In genomic region chr6:124812848-124813247, GRCm38 (mm10) we compare ENCODE assay signal across 8 mouse cellular contexts. TPM values are rescaled to one million over a fixed set of nuclear protein-coding genes. Genes with fewer than 3 reads are reported as not detected.
DNase-seq lines count a peak whose midpoint lies in the region; ATAC-seq and TF ChIP-seq lines count a peak whose summit lies in the region.

No protein-coding gene starts in this region.

- no peak for TF ChIP-seq CTCF in midbrain, postnatal 0 days (IDR thresholded peaks at IDR 0.05)

- peaks cover 44% of the 10 kb centered on the region for H3K36me3 ChIP-seq in kidney, embryonic 14.5 days (ENCODE audit: control insufficient read depth, insufficient read depth, low read length)
- peaks cover 42% of the 10 kb centered on the region for H3K36me3 ChIP-seq in embryonic facial prominence, embryonic 14.5 days (ENCODE audit: control insufficient read depth, insufficient read depth, low read length)
- H3K36me3 ChIP-seq in intestine, embryonic 15.5 days: peaks cover 26% of the 10 kb centered on the region
- H3K36me3 ChIP-seq in midbrain, postnatal 0 days (ENCODE audit: insufficient read depth, low read length): peaks cover 34% of the 10 kb centered on the region

- H3K9me3 ChIP-seq in kidney, embryonic 14.5 days (ENCODE audit: control insufficient read depth, low read length): no peaks in the 10 kb centered on the region
- no peaks in the 10 kb centered on the region for H3K9me3 ChIP-seq in embryonic facial prominence, embryonic 14.5 days (ENCODE audit: control insufficient read depth, low read length)
- no peaks in the 10 kb centered on the region for H3K9me3 ChIP-seq in intestine, embryonic 15.5 days
- no peaks in the 10 kb centered on the region for H3K9me3 ChIP-seq in midbrain, postnatal 0 days (ENCODE audit: low read length)

- peak overlapping the region; percentile 57 for H3K4me2 ChIP-seq in kidney, embryonic 14.5 days (replicated peaks; ENCODE audit: low read depth, low read length)
- peak overlapping the region; percentile 88 for H3K4me2 ChIP-seq in embryonic facial prominence, embryonic 14.5 days (ENCODE audit: low read depth, low read length)
- H3K4me2 ChIP-seq in intestine, embryonic 15.5 days (replicated peaks): peak overlapping the region; percentile 79
- H3K4me2 ChIP-seq in midbrain, postnatal 0 days (ENCODE audit: low read depth, low read length, poor library complexity, severe bottlenecking): peak overlapping the region; percentile 87

- no peak for DNase-seq in kidney, adult 11 months
- DNase-seq in embryonic facial prominence, embryonic 14.5 days (ENCODE audit: low spot score): peak; percentile 47
- no peak for DNase-seq in midbrain, postnatal 0 days (ENCODE audit: low spot score)
- no peak for DNase-seq in c-Kit-positive CD71-positive TER-119-positive erythroid progenitor cells, embryonic 14.5 days (ENCODE audit: low spot score)
- no peak for DNase-seq in urinary bladder, postnatal 10 days (ENCODE audit: low spot score)
- no peak for DNase-seq in adrenal gland, postnatal 25 days

- no peaks in the 10 kb centered on the region for H3K27me3 ChIP-seq in kidney, embryonic 14.5 days (ENCODE audit: control insufficient read depth, insufficient read depth, low read length)
- no peaks in the 10 kb centered on the region for H3K27me3 ChIP-seq in embryonic facial prominence, embryonic 14.5 days (replicated peaks; ENCODE audit: control insufficient read depth, insufficient read depth, low read length)
- H3K27me3 ChIP-seq in intestine, embryonic 15.5 days (replicated peaks): no peaks in the 10 kb centered on the region
- no peaks in the 10 kb centered on the region for H3K27me3 ChIP-seq in midbrain, postnatal 0 days (ENCODE audit: insufficient read depth, low read length)

- peaks cover 22% of the 10 kb centered on the region; the same call in 1 of the 2 replicates for H3K4me1 ChIP-seq in kidney, embryonic 14.5 days (ENCODE audit: control insufficient read depth, insufficient read depth, low read length)
- H3K4me1 ChIP-seq in embryonic facial prominence, embryonic 14.5 days (ENCODE audit: control insufficient read depth, insufficient read depth, low read length): peaks cover 17% of the 10 kb centered on the region
- peaks cover 36% of the 10 kb centered on the region for H3K4me1 ChIP-seq in intestine, embryonic 15.5 days (replicated peaks)
- H3K4me1 ChIP-seq in midbrain, postnatal 0 days (ENCODE audit: insufficient read depth, low read length): peaks cover 14% of the 10 kb centered on the region

- 18% methylated on average over 9 of the region's 9 CpGs for WGBS in kidney, embryonic 14.5 days
- WGBS in embryonic facial prominence, embryonic 14.5 days: 11% methylated on average over 9 of the region's 9 CpGs
- 9% methylated on average over 9 of the region's 9 CpGs for WGBS in intestine, embryonic 15.5 days
- WGBS in midbrain, postnatal 0 days: 17% methylated on average over 9 of the region's 9 CpGs

- H3K9ac ChIP-seq in kidney, embryonic 14.5 days (ENCODE audit: low read depth, low read length): peak overlapping the region; percentile 82
- H3K9ac ChIP-seq in embryonic facial prominence, embryonic 14.5 days (ENCODE audit: low read depth, low read length): peak overlapping the region; percentile 85
- H3K9ac ChIP-seq in intestine, embryonic 15.5 days: peak overlapping the region; percentile 81
- H3K9ac ChIP-seq in midbrain, postnatal 0 days (replicated peaks; ENCODE audit: low read length, poor library complexity, severe bottlenecking): peak overlapping the region; percentile 71

- no peak for ATAC-seq in kidney, embryonic 14.5 days (ENCODE audit: low FRiP score, low TSS enrichment)
- ATAC-seq in embryonic facial prominence, embryonic 14.5 days (ENCODE audit: low read depth): no peak
- ATAC-seq in intestine, embryonic 15.5 days: no peak
- no peak for ATAC-seq in midbrain, postnatal 0 days (ENCODE audit: low FRiP score)

- H3K4me3 ChIP-seq in kidney, embryonic 14.5 days (ENCODE audit: low read length): peak overlapping the region; percentile 74
- H3K4me3 ChIP-seq in embryonic facial prominence, embryonic 14.5 days (ENCODE audit: low read depth, low read length): peak overlapping the region; percentile 72
- H3K4me3 ChIP-seq in intestine, embryonic 15.5 days (replicated peaks): peak overlapping the region; percentile 71
- H3K4me3 ChIP-seq in midbrain, postnatal 0 days (ENCODE audit: low read depth, low read length): peak overlapping the region; percentile 61

- no peak overlapping the region for H3K27ac ChIP-seq in kidney, embryonic 14.5 days (ENCODE audit: low read depth, low read length)
- peak overlapping the region; percentile 89 for H3K27ac ChIP-seq in embryonic facial prominence, embryonic 14.5 days (replicated peaks; ENCODE audit: low read depth, low read length)
- peak overlapping the region; percentile 94 for H3K27ac ChIP-seq in intestine, embryonic 15.5 days
- H3K27ac ChIP-seq in midbrain, postnatal 0 days (ENCODE audit: low read depth, low read length): peak overlapping the region; percentile 74

RNA-seq across cellular contexts. Expression of gene Tpi1, which starts 1.2 kb away (rescaled TPM):
- polyA plus RNA-seq in kidney, embryonic 14.5 days (2014; fragmentation: Nextera tagmentation; extraction: Ambion mirVana): 643 and 681 TPM in 2 replicates
- polyA plus RNA-seq in embryonic facial prominence, embryonic 14.5 days (2014; fragmentation: Nextera tagmentation; extraction: Ambion mirVana): 861 and 874 TPM in 2 replicates
- 1,094 and 1,127 TPM in 2 replicates for polyA plus RNA-seq in intestine, embryonic 15.5 days (2015; fragmentation: Nextera tagmentation; extraction: Ambion mirVana)
- total RNA-seq in midbrain, postnatal 0 days (2014; rRNA removed): 392 and 419 TPM in 2 replicates
- polyA plus RNA-seq in midbrain, postnatal 0 days (2015; fragmentation: Nextera tagmentation; extraction: Ambion mirVana): 415 and 480 TPM in 2 replicates
- 382 and 387 TPM in 2 replicates for total RNA-seq in adrenal gland, postnatal 25 days (2021)

RNA-seq across cellular contexts. Expression of gene Spsb2, which starts 4.4 kb away (rescaled TPM):
- polyA plus RNA-seq in kidney, embryonic 14.5 days (2014; fragmentation: Nextera tagmentation; extraction: Ambion mirVana): 8.7 and 11.4 TPM in 2 replicates
- 9.1 and 10.0 TPM in 2 replicates for polyA plus RNA-seq in embryonic facial prominence, embryonic 14.5 days (2014; fragmentation: Nextera tagmentation; extraction: Ambion mirVana)
- 16.1 and 16.3 TPM in 2 replicates for polyA plus RNA-seq in intestine, embryonic 15.5 days (2015; fragmentation: Nextera tagmentation; extraction: Ambion mirVana)
- total RNA-seq in midbrain, postnatal 0 days (2014; rRNA removed): 5.9 and 9.3 TPM in 2 replicates
- polyA plus RNA-seq in midbrain, postnatal 0 days (2015; fragmentation: Nextera tagmentation; extraction: Ambion mirVana): 10.2 and 10.9 TPM in 2 replicates
- 21.7 and 32.2 TPM in 2 replicates for total RNA-seq in adrenal gland, postnatal 25 days (2021)

RNA-seq across cellular contexts. Expression of gene Usp5, which starts 16.4 kb away (rescaled TPM):
- 102 and 139 TPM in 2 replicates for polyA plus RNA-seq in kidney, embryonic 14.5 days (2014; fragmentation: Nextera tagmentation; extraction: Ambion mirVana)
- 110 and 131 TPM in 2 replicates for polyA plus RNA-seq in embryonic facial prominence, embryonic 14.5 days (2014; fragmentation: Nextera tagmentation; extraction: Ambion mirVana)
- 116 and 118 TPM in 2 replicates for polyA plus RNA-seq in intestine, embryonic 15.5 days (2015; fragmentation: Nextera tagmentation; extraction: Ambion mirVana)
- total RNA-seq in midbrain, postnatal 0 days (2014; rRNA removed): 218 and 219 TPM in 2 replicates
- 201 and 214 TPM in 2 replicates for polyA plus RNA-seq in midbrain, postnatal 0 days (2015; fragmentation: Nextera tagmentation; extraction: Ambion mirVana)
- total RNA-seq in adrenal gland, postnatal 25 days (2021): 118 and 136 TPM in 2 replicates

RNA-seq across cellular contexts. Expression of gene Cdca3, which starts 16.5 kb away (rescaled TPM):
- polyA plus RNA-seq in kidney, embryonic 14.5 days (2014; fragmentation: Nextera tagmentation; extraction: Ambion mirVana): 201 and 232 TPM in 2 replicates
- 107 and 131 TPM in 2 replicates for polyA plus RNA-seq in embryonic facial prominence, embryonic 14.5 days (2014; fragmentation: Nextera tagmentation; extraction: Ambion mirVana)
- polyA plus RNA-seq in intestine, embryonic 15.5 days (2015; fragmentation: Nextera tagmentation; extraction: Ambion mirVana): 166 and 177 TPM in 2 replicates
- 9.4 and 16.7 TPM in 2 replicates for total RNA-seq in midbrain, postnatal 0 days (2014; rRNA removed)
- 15.0 and 16.0 TPM in 2 replicates for polyA plus RNA-seq in midbrain, postnatal 0 days (2015; fragmentation: Nextera tagmentation; extraction: Ambion mirVana)
- total RNA-seq in adrenal gland, postnatal 25 days (2021): 10.5 and 11.7 TPM in 2 replicates

RNA-seq across cellular contexts. Expression of gene Gnb3, which starts 27.2 kb away (rescaled TPM):
- 0.84 and 1.3 TPM in 2 replicates for polyA plus RNA-seq in kidney, embryonic 14.5 days (2014; fragmentation: Nextera tagmentation; extraction: Ambion mirVana)
- 2.9 and 3.5 TPM in 2 replicates for polyA plus RNA-seq in embryonic facial prominence, embryonic 14.5 days (2014; fragmentation: Nextera tagmentation; extraction: Ambion mirVana)
- 1.2 and 1.3 TPM in 2 replicates for polyA plus RNA-seq in intestine, embryonic 15.5 days (2015; fragmentation: Nextera tagmentation; extraction: Ambion mirVana)
- total RNA-seq in midbrain, postnatal 0 days (2014; rRNA removed): 0.52 and 0.66 TPM in 2 replicates
- 0.23 and 1.1 TPM in 2 replicates for polyA plus RNA-seq in midbrain, postnatal 0 days (2015; fragmentation: Nextera tagmentation; extraction: Ambion mirVana)
- total RNA-seq in adrenal gland, postnatal 25 days (2021): 5.5 and 14.0 TPM in 2 replicates
